Mouse (Mus musculus) myocyte (in vitro differentiated cells): Measurements from ENCODE around the gene Mcu.

Experiments
- MAX ChIP-seq: IDR thresholded peaks from one replicate; pipeline ENCODE4 v1.6.1; 2011; ENCODE audit warnings: low read depth, mild to moderate bottlenecking, control low read depth
- POLR2A ChIP-seq: IDR thresholded peaks from one replicate; pipeline ENCODE4 v1.6.1; 2011; ENCODE audit warnings: low read depth, mild to moderate bottlenecking, control low read depth, moderate library complexity; ENCODE audit not compliant: insufficient read length

GRCm38 (mm10) chr10:59487351-59487750 is 129.1 kb downstream of the Mcu start:
- no peak for TF ChIP-seq POLR2A
- TF ChIP-seq MAX, result no peak
